Mouse (Mus musculus) E14TG2a.4 (cell line): ENCODE measurements at regions not wholly inside any gene's neighbourhood (a gene's known extent, or its start where the extent isn't known, plus 50 kb on each side); places are given as distances from the start of the nearest gene placed in this dataset.

ENCODE experiments used
- H3K27me3 ChIP-seq: 2 replicates; pipeline ENCODE4 v1.6.1; 2014; ENCODE audit warnings: low read length, control low read depth; ENCODE audit not compliant: insufficient read depth
- H3K36me3 ChIP-seq: 2 replicates; pipeline ENCODE4 v1.6.1; 2014; ENCODE audit warnings: low read length, control low read depth; ENCODE audit not compliant: insufficient read depth
- H3K4me1 ChIP-seq: replicated peaks from 2 replicates; pipeline ENCODE4 v1.6.1; 2014; ENCODE audit warnings: low read depth, low read length, control low read depth
- H3K4me3 ChIP-seq: replicated peaks from 2 replicates; pipeline ENCODE4 v1.5.1; 2014; ENCODE audit warnings: mild to moderate bottlenecking, low read length
- H3K9me3 ChIP-seq: 2 replicates; pipeline ENCODE4 v1.6.1; 2014; ENCODE audit warnings: low read length, control low read depth
- CTCF ChIP-seq: conservative IDR thresholded peaks from 2 replicates; pipeline ENCODE4 v1.5.1; 2014; ENCODE audit warnings: low read length
- NANOG ChIP-seq: IDR thresholded peaks from 2 replicates; pipeline ENCODE4 v1.6.1; 2014; ENCODE audit warnings: borderline replicate concordance, low read length, mixed read lengths
- POU5F1 ChIP-seq: IDR thresholded peaks from 2 replicates; pipeline ENCODE4 v1.6.1; 2014; ENCODE audit warnings: low read length, borderline replicate concordance

GRCm38 (mm10) chr4:84191303-84191702 is 483.8 kb downstream of the Bnc2 start:
- Histone ChIP-seq H3K9me3 (no peaks in the 10 kb centered on the region), H3K36me3 (no peaks in the 10 kb centered on the region), H3K4me1 (peaks cover 19% of the 10 kb centered on the region), H3K27me3 (peaks cover 18% of the 10 kb centered on the region), H3K4me3 (no peak overlapping the region)
- no peak for TF ChIP-seq NANOG
- TF ChIP-seq CTCF: no peak
- no peak for TF ChIP-seq POU5F1

- no peak overlapping the region for H3K4me3 ChIP-seq
- peaks cover 18% of the 10 kb centered on the region for H3K27me3 ChIP-seq
- H3K4me1 ChIP-seq: peaks cover 19% of the 10 kb centered on the region
- no peaks in the 10 kb centered on the region for H3K9me3 ChIP-seq
- no peaks in the 10 kb centered on the region for H3K36me3 ChIP-seq
- no peak for TF ChIP-seq CTCF
Observed at GRCm38 (mm10) chr4:84192301-84192700, 482.8 kb downstream of the Bnc2 start.

- peaks cover 15% of the 10 kb centered on the region for H3K27me3 ChIP-seq
- H3K36me3 ChIP-seq: no peaks in the 10 kb centered on the region
- TF ChIP-seq CTCF: 0 out of 2 replicates have a peak, but pooled peaks have one; percentile 12
- TF ChIP-seq NANOG: no peak
- TF ChIP-seq POU5F1: no peak
- no peaks in the 10 kb centered on the region for H3K9me3 ChIP-seq
- peaks cover 37% of the 10 kb centered on the region for H3K4me1 ChIP-seq
- H3K4me3 ChIP-seq: no peak overlapping the region
Observed at GRCm38 (mm10) chr4:84196732-84197131, 478.3 kb downstream of the Bnc2 start.

GRCm38 (mm10) chr4:84198176-84198575 is 476.9 kb downstream of the Bnc2 start:
- Histone ChIP-seq H3K27me3 (peaks cover 15% of the 10 kb centered on the region), H3K4me3 (no peak overlapping the region), H3K36me3 (no peaks in the 10 kb centered on the region), H3K4me1 (peaks cover 43% of the 10 kb centered on the region), H3K9me3 (no peaks in the 10 kb centered on the region)
- no peak for TF ChIP-seq CTCF
- no peak for TF ChIP-seq NANOG
- TF ChIP-seq POU5F1: no peak

GRCm38 (mm10) chr4:84199181-84199656 is 475.9 kb downstream of the Bnc2 start:
- H3K27me3 ChIP-seq: peaks cover 15% of the 10 kb centered on the region
- no peaks in the 10 kb centered on the region for H3K36me3 ChIP-seq
- peaks cover 54% of the 10 kb centered on the region for H3K4me1 ChIP-seq
- no peaks in the 10 kb centered on the region for H3K9me3 ChIP-seq
- TF ChIP-seq NANOG (no peak), POU5F1 (no peak), CTCF (no peak)
- 0 out of 2 replicates have a peak overlapping the region, but pooled peaks have one; percentile 13 for H3K4me3 ChIP-seq

- Histone ChIP-seq H3K27me3 (peaks cover 10% of the 10 kb centered on the region), H3K4me3 (0 out of 2 replicates have a peak overlapping the region, but pooled peaks have one; percentile 14), H3K4me1 (peaks cover 68% of the 10 kb centered on the region), H3K9me3 (no peaks in the 10 kb centered on the region), H3K36me3 (no peaks in the 10 kb centered on the region)
- no peak for TF ChIP-seq POU5F1
- TF ChIP-seq NANOG: no peak
Observed at GRCm38 (mm10) chr4:84201001-84201400, 474.1 kb downstream of the Bnc2 start.

GRCm38 (mm10) chr4:84202231-84202630 is 472.8 kb downstream of the Bnc2 start:
- Histone ChIP-seq H3K27me3 (peaks cover 10% of the 10 kb centered on the region), H3K9me3 (no peaks in the 10 kb centered on the region), H3K4me3 (no peak overlapping the region), H3K4me1 (peaks cover 70% of the 10 kb centered on the region), H3K36me3 (no peaks in the 10 kb centered on the region)
- no peak for TF ChIP-seq POU5F1
- TF ChIP-seq CTCF: no peak
- TF ChIP-seq NANOG: no peak

- TF ChIP-seq CTCF: no peak
- no peak for TF ChIP-seq NANOG
- no peak for TF ChIP-seq POU5F1
- Histone ChIP-seq H3K36me3 (no peaks in the 10 kb centered on the region), H3K4me1 (peaks cover 70% of the 10 kb centered on the region), H3K27me3 (peaks cover 10% of the 10 kb centered on the region), H3K4me3 (no peak overlapping the region; the same call in 1 of the 2 replicates), H3K9me3 (no peaks in the 10 kb centered on the region)
Observed at GRCm38 (mm10) chr4:84203680-84204079, 471.4 kb downstream of the Bnc2 start.

- Histone ChIP-seq H3K9me3 (no peaks in the 10 kb centered on the region), H3K4me3 (no peak overlapping the region), H3K36me3 (no peaks in the 10 kb centered on the region), H3K4me1 (peaks cover 59% of the 10 kb centered on the region), H3K27me3 (peaks cover 1% of the 10 kb centered on the region; the same call in 1 of the 2 replicates)
- TF ChIP-seq NANOG: no peak
- TF ChIP-seq CTCF: no peak
- TF ChIP-seq POU5F1: no peak
Observed at GRCm38 (mm10) chr4:84204777-84205176, 470.3 kb downstream of the Bnc2 start.
